Mouse (Mus musculus): ENCODE data around the gene Abhd8. TPM values are rescaled to one million over a fixed set of nuclear protein-coding genes. Genes with fewer than 3 reads are reported as not detected.

Gene Abhd8
- total RNA-seq, 2 experiments from 2014 or later, result 302 to 335 TPM

GRCm38 (mm10) chr8:71496481-71496880 lies 33.0 kb upstream of the Abhd8 start:
- Histone ChIP-seq H3K4me3 (no peak overlapping the region), H3K27ac (peak overlapping the region; percentile 36; the same call in 1 of the 2 replicates)
- TF ChIP-seq CTCF (IDR thresholded peaks at IDR 0.05), result peak; percentile 6
- DNase-seq (ENCODE audit: extremely low spot score in 1 of 2, low spot score in 2 of 2), result peak in 1 of 2 experiments; percentile 47
- intact Hi-C loops (cut with DNase I), result no loop called here

- Histone ChIP-seq H3K27ac (no peak overlapping the region), H3K4me3 (no peak overlapping the region)
- TF ChIP-seq CTCF (IDR thresholded peaks at IDR 0.05), result no peak
- intact Hi-C loops (cut with DNase I), result loop anchor here (1.0 kb wide), 1 partner anchor 25 kb away; no protein-coding TSS in a partner anchor
- DNase-seq (ENCODE audit: extremely low spot score in 1 of 2, low spot score in 2 of 2), result no peak
Observed at GRCm38 (mm10) chr8:71495811-71496210, 32.4 kb upstream of the Abhd8 start.

GRCm38 (mm10) chr8:71495039-71495438 lies 31.6 kb upstream of the Abhd8 start:
- no peak overlapping the region for H3K27ac ChIP-seq
- peak; percentile 73 to 81 for DNase-seq (ENCODE audit: extremely low spot score in 1 of 2, low spot score in 2 of 2)
- TF ChIP-seq CTCF (IDR thresholded peaks at IDR 0.05), result peak; percentile 76
- H3K4me3 ChIP-seq, result no peak overlapping the region
- intact Hi-C loops (cut with DNase I), result loop anchor here (1.0 kb wide), 1 partner anchor 26 kb away; no protein-coding TSS in a partner anchor

GRCm38 (mm10) chr8:71488454-71488853 lies 25.0 kb upstream of the Abhd8 start:
- TF ChIP-seq CTCF (IDR thresholded peaks at IDR 0.05), result no peak; the same call in 1 of the 2 replicates
- Histone ChIP-seq H3K27ac (peak overlapping the region; percentile 69), H3K4me3 (peak overlapping the region; percentile 60)
- DNase-seq (ENCODE audit: extremely low spot score in 1 of 2, low spot score in 2 of 2), result peak; percentile 77 to 85
- intact Hi-C loops (cut with DNase I), result no loop called here

GRCm38 (mm10) chr8:71487691-71488445 lies 24.4 kb upstream of the Abhd8 start, which contains the start of gene Gtpbp3:
Gtpbp3 (plus strand) TSS chr8:71488103.
- peak; percentile 77 for DNase-seq (ENCODE audit: extremely low spot score in 1 of 2, low spot score in 2 of 2)

GRCm38 (mm10) chr8:71486136-71486529 lies 22.7 kb upstream of the Abhd8 start:
- intact Hi-C loops (cut with DNase I), result no loop called here
- DNase-seq (ENCODE audit: extremely low spot score in 1 of 2, low spot score in 2 of 2), result no peak
- peak overlapping the region; percentile 73 for H3K4me3 ChIP-seq
- no peak for TF ChIP-seq CTCF (IDR thresholded peaks at IDR 0.05)
- H3K27ac ChIP-seq, result peak overlapping the region; percentile 85

More at GRCm38 (mm10) chr8:71487691-71488445, 24.4 kb upstream of the Abhd8 start, which contains the start of gene Gtpbp3:
- Histone ChIP-seq H3K4me3 (peak within 1 kb of the TSS; percentile 60), H3K27ac (peak within 1 kb of the TSS; percentile 80)
- intact Hi-C loops (cut with DNase I), result no loop called here
- TF ChIP-seq CTCF (IDR thresholded peaks at IDR 0.05), result no peak

GRCm38 (mm10) chr8:71485142-71486135 lies 22.0 kb upstream of the Abhd8 start, which contains the start of gene Ano8:
Ano8 (minus strand) TSS chr8:71485963.
- peak within 1 kb of the TSS; percentile 73 for H3K4me3 ChIP-seq
- intact Hi-C loops (cut with DNase I), result loop anchor here (1.0 kb wide), 1 partner anchor 21 kb away; the partner anchor contains the start of gene Mrpl34
- TF ChIP-seq CTCF (IDR thresholded peaks at IDR 0.05), result no peak
- peak within 1 kb of the TSS; percentile 85 for H3K27ac ChIP-seq
- DNase-seq (ENCODE audit: extremely low spot score in 1 of 2, low spot score in 2 of 2), result peak; percentile 86 to 87

- intact Hi-C loops (cut with DNase I), result loop anchor here (1.0 kb wide), 1 partner anchor 20 kb away; the partner anchor contains the start of gene Mrpl34
Observed at GRCm38 (mm10) chr8:71484736-71485135, 21.3 kb upstream of the Abhd8 start.

GRCm38 (mm10) chr8:71483932-71484331 lies 20.5 kb upstream of the Abhd8 start:
- no peak for DNase-seq (ENCODE audit: extremely low spot score in 1 of 2, low spot score in 2 of 2)
- no peak for TF ChIP-seq CTCF (IDR thresholded peaks at IDR 0.05)
- Histone ChIP-seq H3K4me3 (no peak overlapping the region), H3K27ac (no peak overlapping the region)
- intact Hi-C loops (cut with DNase I), result no loop called here

More at GRCm38 (mm10) chr8:71484736-71485135, 21.3 kb upstream of the Abhd8 start:
- H3K27ac ChIP-seq, result no peak overlapping the region
- no peak for DNase-seq (ENCODE audit: extremely low spot score in 1 of 2, low spot score in 2 of 2)
- no peak for TF ChIP-seq CTCF (IDR thresholded peaks at IDR 0.05)
- H3K4me3 ChIP-seq, result peak overlapping the region; percentile 73

GRCm38 (mm10) chr8:71478943-71479342 lies 15.5 kb upstream of the Abhd8 start:
- Histone ChIP-seq H3K4me3 (no peak overlapping the region), H3K27ac (no peak overlapping the region)
- TF ChIP-seq CTCF (IDR thresholded peaks at IDR 0.05), result no peak
- no peak for DNase-seq (ENCODE audit: extremely low spot score in 1 of 2, low spot score in 2 of 2)
- intact Hi-C loops (cut with DNase I), result no loop called here

- intact Hi-C loops (cut with DNase I), result no loop called here
Observed at GRCm38 (mm10) chr8:71477196-71477845, 13.9 kb upstream of the Abhd8 start.

More at GRCm38 (mm10) chr8:71477196-71477845, 13.9 kb upstream of the Abhd8 start:
- H3K4me3 ChIP-seq, result no peak overlapping the region; the same call in 1 of the 2 replicates
- no peak for DNase-seq (ENCODE audit: extremely low spot score in 1 of 2, low spot score in 2 of 2)
- TF ChIP-seq CTCF (IDR thresholded peaks at IDR 0.05), result peak; percentile 50
- peak overlapping the region; percentile 88 for H3K27ac ChIP-seq

All from left cerebral cortex, adult 2 months (tissue).